Mouse (Mus musculus) right cerebral cortex, adult 2 months (tissue): Measurements from ENCODE around the gene Swap70.

Experiments
- DNase-seq, 2 experiments: peaks; one replicate each; pipeline ENCODE4 v3.0.0; 2021 to 2022; ENCODE audit warnings: low spot score in 2 of 2

The Swap70 gene

GRCm38 (mm10) chr7:110305486-110305885 is 84.0 kb downstream of the Swap70 start:
- DNase-seq = no peak

- DNase-seq = no peak
These were observed 84.8 kb downstream of the Swap70 start for GRCm38 (mm10) chr7:110306281-110306680.

GRCm38 (mm10) chr7:110307741-110308140 is 86.2 kb downstream of the Swap70 start:
- no peak for DNase-seq

DNA sequence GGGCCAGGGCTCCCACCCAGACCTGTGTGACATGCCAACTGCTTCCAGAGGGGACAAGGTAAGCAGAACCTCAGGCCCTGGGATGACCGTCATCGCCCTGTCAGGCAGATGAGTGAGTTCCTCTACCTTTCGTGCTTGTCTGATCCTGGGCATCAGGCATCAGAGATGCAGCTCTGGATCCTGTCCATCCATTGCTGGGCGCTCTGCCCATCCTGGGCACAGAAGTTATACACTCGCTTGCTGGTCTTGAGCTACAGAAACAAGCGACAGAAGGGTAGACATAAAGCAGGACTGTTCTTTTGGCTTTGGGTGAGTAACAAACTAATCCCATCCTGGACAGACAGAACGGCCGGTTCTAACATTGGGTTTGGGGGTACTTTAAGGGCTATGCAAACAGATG is 87.7 kb downstream of the Swap70 start:
- no peak for DNase-seq

DNA sequence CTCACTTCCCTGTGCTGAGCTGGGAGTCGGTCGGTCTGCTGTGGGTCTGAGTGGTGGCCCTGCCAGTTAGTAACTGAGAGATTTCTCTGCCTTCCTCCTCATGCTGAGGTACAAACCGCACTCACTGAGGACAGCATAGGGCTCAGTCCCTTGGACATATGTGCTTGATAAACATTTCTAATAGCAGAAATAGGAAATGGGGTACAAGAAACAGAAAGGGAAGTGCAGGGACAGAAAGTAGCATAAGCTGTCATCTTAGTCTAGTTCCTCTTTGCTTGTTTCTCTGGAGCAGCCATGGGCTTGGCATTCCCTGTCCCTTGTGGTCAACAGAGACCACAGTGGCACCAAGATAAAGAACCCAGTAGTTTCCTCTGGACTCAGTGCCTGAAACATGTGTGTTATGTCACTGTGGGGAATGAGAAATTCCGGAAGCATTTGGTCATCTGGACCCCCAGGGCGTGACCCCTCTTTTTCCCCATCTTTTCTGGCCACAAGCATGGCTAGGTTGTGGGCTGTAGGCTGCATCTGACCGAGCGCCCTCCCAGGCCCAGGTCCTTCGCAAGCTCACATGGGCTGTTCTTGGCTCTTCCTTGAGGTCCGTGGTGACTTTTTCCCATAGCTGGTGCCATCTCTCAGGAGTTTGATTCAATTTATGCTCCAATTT is 92.0 kb downstream of the Swap70 start:
- no peak for DNase-seq

GRCm38 (mm10) chr7:110314401-110314890 is 92.9 kb downstream of the Swap70 start:
- no peak for DNase-seq

DNA sequence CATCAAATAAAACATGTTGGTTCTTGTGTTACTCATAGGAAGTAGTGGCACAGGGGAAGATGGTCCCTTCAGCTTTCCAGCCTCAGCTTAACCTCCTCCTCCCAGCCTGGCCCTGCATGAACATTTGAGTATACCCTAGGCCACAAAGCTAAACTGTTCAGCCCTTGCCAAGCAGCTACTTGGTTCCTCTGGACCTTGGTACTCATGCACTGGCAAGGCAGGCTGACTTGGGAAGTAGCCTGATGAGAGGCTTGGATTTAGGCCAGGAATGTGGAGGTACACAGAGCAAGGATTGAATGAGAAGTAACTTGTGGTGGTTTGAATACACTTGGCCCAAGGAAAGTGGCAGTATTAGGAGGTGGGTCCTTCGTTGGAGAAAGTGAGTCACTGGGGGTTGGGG is 93.8 kb downstream of the Swap70 start:
- no peak for DNase-seq

GRCm38 (mm10) chr7:110317412-110317811 is 95.9 kb downstream of the Swap70 start:
- no peak for DNase-seq

GRCm38 (mm10) chr7:110318971-110319519 is 97.5 kb downstream of the Swap70 start:
- DNase-seq = no peak

GRCm38 (mm10) chr7:110321106-110321505 is 99.6 kb downstream of the Swap70 start:
- DNase-seq = no peak

- DNase-seq = no peak
These were observed 103.3 kb downstream of the Swap70 start for GRCm38 (mm10) chr7:110324852-110325251.

DNA sequence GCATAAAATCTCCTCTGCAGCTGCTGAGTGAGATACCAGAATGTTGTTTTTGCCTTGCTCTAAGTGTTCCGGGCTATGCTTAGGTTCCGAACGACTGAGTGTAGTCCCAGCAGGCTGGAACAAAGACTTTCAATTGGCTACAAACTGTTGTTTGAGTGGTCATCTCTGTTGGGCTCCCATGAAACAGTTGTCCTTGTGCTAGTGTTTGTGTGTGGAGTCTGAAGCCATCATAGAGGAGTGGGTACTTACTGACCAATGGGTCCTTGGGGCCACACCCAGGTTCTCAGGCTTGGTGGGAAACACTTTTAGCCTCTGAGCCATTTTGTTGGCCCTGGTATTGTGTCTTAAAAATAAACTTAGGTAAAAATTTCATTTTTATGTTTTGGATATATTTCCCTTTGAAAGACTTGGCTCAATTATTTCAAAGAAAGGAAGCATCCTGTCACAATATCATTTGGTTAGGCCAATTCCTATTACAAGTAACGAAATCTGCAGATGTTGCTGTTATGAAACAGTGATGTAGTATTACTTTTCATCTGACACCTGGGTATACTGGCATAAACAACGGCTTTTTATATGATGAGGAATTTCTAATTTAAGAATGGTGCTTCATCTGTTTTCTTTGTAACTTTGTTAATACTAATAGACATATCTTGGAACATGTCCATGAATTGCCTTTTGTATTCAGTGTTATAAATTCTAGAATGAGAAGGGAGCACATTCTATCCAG is 104.0 kb downstream of the Swap70 start:
- DNase-seq = no peak
